Mouse (Mus musculus): Measurements from ENCODE around the gene Cap1. TPM values are rescaled to one million over a fixed set of nuclear protein-coding genes. Genes with fewer than 3 reads are reported as not detected.

Cap1 gene
- total RNA-seq, 2 experiments from 2014 or later: 17.5 to 19.8 TPM

DNA sequence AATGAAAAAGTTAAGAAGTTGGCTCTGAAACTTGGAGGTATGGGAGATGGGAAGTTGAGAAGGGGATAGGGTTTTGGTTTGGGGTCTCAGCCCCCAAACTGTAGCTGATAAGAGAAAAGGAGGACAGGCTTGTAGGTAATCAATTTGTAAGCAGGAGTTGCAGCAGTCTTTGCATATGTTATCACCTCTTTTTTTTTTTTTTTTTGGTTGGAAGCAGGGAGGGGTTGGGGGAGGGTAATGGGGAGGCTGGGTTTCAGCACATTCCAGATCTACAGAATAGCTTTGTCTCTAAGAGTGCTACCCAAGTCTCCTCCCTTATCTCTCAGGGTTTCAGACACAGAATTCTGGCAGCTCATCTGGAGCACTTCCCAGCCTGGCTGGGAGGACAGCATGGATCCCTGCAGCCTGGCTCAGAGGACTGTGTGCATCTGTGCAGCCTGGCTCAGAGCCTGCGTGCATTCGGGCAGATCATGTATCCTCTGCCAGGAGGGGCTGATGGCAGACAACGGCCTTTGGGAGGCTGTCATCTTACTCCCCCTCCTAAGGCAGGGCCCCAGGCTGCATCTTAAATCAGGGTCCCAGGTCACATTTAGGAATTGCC is 5.1 kb upstream of the Cap1 start:
- peak; percentile 57 to 75 for DNase-seq
- intact Hi-C loops (cut with DNase I): no loop called here

DNA sequence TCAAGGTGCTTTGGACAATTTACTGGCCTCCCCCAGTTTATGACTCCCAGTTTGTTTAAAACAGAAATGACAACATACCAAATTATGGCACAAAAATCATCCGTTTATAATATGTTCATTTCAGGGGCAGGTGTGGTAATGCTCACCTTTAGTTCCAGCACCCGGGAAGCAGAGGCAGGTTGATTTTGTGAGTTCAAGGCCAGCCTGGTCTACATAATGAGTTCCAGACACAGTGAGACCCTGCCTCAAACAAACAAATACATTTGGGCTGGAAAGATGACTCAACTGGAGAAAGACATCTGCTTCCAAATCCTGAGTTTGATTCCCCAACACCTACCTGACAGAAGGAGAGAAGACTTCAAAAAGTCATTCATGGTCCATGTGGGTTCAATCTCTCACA is 1.5 kb upstream of the Cap1 start:
- intact Hi-C loops (cut with DNase I): no loop called here
- DNase-seq: no peak

DNA sequence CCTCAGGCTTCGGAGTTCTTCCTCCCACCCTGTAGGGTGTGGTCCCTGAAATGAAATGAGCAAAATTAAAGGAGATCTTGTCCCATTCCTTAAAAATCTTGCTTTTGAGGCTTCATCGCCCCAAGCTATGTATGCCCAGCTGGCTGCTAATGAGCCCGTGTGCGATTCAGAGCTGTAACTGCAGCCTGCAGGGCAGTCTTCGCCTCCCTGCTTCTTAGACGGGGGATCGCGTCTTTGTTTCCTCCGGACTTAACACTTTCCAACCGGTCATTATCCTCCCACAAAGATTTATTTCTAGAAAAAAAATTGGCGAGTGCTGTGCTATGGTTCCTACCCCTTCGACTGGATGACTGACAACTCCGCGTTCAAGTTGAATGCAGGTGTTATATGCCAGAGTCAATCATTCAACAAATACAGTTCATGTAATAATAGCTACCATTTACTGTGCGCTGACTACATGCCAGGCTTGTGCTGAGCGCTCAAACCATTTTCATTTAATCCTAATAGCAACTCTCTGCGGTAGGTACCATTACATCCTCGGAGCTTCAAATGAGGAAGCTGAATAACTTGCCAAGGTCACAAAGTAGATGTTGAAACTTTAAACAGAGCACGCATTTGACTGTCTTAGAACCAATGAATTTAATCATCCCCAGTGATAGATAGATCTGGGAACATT is 861 bp upstream of the Cap1 start:
- intact Hi-C loops (cut with DNase I): no loop called here
- DNase-seq: no peak

DNA sequence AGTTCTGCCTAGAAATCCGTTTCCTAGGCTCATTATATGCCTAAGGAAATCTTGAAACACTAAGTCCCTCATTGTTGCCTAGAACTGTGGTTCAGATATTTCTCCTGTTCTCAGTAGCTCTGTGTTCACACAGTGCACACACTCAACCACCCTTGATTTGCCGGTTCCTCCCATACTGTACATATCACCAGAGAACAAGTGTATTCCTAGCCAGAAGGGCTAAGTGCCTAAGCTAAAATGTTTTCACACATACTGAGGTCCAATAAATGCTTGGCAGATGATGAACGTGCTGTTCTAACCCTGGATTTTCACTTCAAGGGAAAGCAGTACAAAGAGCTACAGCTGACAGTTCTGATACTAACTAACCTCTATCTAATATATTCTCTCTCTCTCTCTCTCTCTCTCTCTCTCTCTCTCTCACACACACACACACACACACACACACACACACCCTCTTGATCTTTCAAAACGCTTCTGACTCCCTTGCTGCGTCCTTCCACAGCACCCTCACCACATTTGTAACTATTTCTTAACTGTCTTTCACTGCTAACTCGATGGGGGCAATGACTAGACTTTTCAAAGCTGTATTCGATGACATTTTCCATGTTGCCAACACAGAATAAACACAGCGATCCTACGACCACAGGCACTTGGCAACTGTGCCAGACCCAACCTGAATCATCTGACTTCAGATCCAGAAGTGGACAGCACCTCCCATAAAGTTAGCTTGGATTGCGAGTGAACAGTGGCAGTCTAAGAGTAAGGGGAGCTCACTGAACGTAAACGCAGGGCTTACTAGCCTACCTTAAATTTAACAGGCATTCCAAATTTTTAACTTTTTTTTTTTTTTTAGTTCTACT is 1.1 kb downstream of the Cap1 start:
- intact Hi-C loops (cut with DNase I): no loop called here
- no peak for DNase-seq

DNA sequence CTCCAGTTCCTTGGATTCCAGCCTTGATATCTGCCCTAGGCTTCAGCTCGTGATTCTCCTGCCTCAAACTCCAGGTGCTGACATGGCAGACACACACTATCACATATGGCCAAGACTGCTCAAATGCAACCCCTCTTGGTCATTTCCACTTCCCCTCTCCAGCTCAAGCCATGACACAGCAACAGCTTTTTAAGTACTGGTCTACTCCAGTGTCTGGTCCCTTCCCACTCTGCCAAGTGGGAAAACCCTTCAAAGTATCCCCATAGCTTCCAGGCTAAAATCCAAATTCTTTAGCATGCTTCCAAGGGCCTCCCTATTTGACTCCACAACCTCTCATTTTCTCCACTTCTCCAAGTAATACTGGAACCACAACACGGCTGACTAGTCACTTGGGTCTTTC is 1.8 kb downstream of the Cap1 start:
- intact Hi-C loops (cut with DNase I): no loop called here
- no peak for DNase-seq

DNA sequence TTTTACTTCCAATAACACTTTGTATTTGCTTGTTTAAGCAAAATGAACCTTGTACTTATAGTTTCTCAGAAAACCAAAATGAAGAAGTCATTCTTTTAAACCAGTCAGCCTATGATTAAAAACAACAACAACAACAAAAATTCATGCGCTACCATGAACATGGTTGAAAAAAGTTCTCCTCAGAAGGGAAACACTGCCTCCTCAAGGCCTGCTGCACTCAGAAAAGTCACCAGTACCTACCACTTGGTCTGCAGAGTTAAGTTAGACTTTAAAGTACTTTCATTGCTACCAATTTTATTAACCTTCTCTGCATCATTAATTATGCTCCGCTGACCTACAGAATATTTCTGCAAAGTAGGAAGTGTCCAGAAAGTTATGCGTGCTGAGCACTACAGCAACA is 2.6 kb downstream of the Cap1 start:
- intact Hi-C loops (cut with DNase I): no loop called here
- no peak for DNase-seq

DNA sequence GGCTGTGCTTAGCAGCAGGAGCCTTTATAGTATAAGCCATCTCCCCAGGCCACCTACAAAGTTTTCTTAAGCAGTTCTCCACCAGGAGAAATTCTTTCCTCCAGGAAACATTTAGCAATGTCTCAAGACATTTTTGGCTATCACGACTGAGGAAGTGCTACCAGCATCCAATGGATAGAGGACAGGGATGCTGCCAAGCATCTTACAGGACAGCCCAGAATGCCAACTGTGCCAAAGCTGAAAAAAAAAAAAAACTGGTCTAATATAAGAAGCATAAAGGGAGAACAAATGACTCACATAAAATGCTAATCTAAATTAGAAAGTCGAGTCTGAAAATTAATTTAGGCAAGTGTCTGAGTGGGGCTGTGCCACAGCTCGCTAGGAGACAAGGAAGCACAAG is 3.3 kb downstream of the Cap1 start:
- intact Hi-C loops (cut with DNase I): no loop called here
- DNase-seq: no peak

DNA sequence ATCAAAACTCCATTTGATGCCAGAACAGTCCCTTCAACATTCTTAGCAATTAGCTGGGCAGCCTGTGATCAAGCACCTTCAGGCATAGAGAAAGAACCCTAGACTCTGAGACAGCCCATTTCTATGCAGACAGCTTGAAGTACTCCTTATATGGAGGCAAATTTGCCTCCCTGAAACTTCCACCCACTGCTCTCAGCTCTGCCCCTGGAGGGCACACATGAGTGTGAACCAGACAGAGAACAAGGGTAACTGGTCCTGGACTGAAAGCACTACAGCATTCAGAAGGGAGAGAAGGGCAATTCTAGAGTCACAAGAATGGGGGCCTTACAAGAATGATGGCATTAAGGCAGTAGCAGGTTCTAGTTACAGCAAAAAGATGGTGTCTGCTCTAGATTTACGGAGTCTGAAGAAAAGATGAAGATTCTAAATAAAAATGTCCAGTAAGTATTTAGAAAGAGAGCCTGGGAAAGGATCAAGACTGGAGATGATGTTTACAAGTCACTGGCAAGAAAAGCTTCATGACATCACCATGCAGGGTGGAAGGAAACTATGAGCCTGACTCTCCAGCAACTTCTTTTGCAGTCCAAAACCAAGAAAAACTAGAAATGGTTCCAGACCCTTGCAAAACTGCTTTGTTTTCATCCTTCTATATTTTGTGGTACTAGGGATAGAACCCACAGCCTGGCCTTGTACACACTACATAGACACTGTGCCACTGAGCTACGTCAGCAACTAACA is 7.4 kb downstream of the Cap1 start:
- intact Hi-C loops (cut with DNase I): no loop called here
- DNase-seq: no peak

DNA sequence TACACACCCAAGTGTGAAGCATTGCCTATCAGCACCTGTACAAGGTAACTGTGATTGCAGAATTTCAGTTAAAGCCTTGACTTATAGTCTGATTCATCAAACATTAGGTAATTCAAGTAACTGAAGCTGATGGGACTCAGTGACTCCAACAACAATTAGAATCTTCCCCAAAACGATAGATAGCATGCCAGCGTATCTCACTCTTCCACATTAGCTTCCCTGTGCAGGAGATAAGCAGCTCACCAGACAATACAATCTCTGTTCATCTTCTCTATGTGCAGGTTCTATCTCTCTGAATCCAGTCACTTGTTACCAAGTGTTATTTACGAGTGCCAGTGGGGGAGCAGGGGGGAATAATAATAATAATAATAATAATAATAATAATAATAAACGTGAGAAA is 12.3 kb downstream of the Cap1 start:
- DNase-seq: no peak
- intact Hi-C loops (cut with DNase I): no loop called here

DNA sequence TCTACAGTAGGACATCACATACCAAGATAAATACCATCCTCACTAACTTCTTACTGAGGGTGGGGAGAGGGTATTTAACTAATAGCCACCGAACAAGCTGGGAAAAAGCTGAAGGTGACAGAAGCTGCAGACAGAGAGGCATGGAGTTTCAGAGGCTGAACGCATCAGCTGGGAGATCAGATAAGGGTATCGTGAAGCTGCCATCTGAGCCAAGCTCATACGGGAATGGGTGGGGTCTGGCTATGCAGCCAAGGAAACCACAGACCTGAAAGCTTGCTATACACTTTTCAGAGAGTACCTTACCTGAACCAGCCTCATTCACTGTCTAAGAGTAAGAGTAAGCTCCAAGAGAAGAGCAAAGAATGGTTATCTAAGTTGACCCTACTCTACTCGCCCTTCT is 12.9 kb downstream of the Cap1 start:
- intact Hi-C loops (cut with DNase I): no loop called here
- DNase-seq: no peak

DNA sequence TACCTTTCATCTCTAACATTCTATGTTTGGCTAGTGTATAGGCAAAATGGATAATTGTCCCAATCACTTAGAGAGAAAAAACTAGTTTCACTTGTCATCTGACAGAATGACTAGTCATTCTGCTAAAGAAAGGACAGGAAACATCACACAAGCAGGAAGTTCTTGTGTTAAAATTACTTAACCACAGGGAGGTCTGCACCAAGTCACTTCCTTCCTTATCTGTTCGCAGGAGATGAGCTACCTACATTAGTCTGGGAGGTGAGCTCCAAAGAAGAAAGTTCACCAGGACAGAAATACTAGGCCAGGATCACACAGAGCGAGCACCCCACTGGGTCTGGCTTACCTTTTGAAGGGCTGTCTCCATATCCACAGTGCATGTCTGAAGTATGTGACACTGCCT is 13.9 kb downstream of the Cap1 start:
- DNase-seq: no peak
- intact Hi-C loops (cut with DNase I): no loop called here

DNA sequence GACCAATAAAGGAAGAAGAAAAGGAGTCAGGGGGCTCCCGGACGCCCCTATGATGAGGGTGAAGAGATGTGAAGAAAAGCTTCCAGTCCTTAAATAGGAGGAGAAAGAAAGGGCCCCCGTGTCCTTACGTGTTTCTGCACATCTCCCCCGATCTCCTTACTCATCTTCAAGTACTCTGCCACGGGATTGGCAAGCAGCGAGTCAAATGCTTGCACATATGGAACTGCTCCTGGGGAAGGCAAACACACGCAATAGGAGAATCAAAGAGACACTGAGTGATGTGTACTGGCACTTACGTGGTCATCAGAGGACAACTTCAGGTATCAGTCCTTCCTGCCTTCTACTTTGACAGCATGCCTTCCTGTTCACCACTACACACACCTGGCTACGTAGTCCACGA is 14.6 kb downstream of the Cap1 start:
- no peak for DNase-seq
- intact Hi-C loops (cut with DNase I): no loop called here

DNA sequence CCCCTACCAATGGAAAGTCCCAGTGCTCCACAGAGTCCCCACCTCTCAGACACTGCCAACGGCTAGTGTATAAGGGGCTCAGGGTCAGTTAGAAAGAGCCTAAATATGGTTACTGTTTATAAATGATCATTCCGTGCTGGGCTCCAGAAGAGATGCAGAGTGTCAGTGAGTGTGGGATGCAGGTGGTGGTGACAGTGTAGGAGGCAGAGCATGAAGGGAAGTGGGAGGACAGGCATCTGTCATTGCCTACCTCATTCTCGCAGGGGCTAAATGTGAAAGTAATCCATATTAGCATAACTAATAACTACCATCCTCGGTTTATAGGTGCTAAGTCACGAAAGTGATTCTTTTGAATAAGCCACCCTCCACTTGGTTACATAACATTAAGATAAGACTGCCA is 15.1 kb downstream of the Cap1 start:
- intact Hi-C loops (cut with DNase I): no loop called here

DNA sequence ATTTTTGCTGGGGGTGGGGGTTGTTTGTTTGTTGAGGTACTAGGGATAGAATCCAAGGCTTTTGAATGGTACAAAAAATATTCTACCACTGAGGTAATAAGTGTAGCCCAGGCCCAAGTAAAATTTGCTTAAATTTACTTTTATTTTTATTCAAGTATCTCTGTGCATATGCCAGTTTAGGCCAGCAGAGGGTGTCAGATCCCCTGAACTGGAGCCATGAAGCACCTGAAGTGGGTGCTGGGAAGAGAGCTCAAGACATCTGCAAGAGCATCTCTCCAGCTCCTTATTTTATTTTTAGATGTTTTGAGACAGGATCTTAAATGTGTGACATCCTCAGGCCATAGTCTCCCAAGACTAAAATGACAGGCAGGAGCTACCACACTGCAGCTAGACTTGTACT is 15.8 kb downstream of the Cap1 start:
- intact Hi-C loops (cut with DNase I): no loop called here
- DNase-seq: no peak

More for the DNA sequence above, 15.1 kb downstream of the Cap1 start:
- no peak for DNase-seq

DNA sequence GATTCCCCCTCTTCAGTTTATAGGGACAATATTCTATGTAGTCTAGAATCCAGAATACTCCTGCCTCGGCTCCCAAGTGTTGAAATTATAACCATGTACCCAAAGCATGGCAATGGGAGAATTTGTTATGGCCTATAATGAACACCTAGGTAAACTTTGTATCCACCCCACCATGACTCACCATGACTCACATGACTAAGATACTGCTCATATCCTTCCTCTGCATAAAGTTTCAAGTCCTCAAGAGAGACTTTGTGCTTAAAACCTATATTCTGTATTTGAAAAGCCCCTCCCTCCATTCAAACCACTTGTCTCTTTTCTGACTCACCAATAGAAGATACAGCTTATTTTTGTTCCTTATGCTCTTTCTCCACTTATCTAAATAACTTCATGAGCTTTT is 17.8 kb downstream of the Cap1 start:
- DNase-seq: no peak
- intact Hi-C loops (cut with DNase I): no loop called here

DNA sequence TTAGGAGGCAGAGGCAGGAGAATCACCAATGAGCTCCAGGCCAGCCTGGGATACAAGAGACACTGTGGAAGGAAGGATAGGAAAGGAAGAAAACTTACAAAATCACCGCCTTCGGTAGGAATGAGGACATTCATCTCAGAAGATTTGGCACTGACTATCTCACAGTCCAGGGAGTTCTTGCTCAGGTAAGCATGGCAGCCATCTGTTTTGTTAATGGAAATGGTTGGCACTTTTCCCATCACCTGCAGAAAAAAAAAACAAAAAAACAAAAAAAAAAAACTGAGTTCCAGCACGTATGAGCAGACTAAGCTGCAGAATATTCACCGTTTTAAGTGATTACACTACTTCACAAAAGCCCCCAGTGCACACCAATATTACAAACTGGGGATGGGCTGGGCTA is 24.0 kb downstream of the Cap1 start:
- DNase-seq: no peak
- intact Hi-C loops (cut with DNase I): no loop called here

DNA sequence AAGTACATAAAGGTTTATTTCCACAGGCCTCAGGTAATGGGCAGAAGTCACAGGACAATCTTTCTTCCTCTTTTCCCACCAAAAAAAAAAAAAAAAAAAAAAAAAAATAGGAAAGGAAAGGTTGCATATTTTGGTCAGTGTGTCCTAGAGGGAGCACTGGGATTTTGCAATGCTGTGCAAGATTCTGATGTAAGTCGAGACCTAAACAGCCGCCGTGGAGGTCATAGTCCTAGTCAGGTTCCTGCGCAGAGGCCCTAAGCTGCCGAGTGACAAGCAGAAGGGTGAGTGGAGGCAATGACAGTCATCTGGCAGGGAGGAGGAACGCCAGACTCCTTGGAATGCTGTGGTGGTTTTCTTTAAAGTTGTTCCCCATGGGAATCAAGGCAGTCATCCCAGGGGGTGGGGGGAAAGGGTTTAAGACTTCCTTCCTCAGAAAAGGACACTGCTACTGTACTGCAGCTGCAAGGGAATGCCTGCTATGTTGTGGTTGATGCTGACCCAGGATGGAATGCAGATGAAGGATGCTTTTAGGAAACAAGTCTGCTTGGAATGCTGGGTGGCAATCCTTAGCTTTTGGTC is 26.7 kb downstream of the Cap1 start:
- intact Hi-C loops (cut with DNase I): no loop called here
- no peak for DNase-seq

DNA sequence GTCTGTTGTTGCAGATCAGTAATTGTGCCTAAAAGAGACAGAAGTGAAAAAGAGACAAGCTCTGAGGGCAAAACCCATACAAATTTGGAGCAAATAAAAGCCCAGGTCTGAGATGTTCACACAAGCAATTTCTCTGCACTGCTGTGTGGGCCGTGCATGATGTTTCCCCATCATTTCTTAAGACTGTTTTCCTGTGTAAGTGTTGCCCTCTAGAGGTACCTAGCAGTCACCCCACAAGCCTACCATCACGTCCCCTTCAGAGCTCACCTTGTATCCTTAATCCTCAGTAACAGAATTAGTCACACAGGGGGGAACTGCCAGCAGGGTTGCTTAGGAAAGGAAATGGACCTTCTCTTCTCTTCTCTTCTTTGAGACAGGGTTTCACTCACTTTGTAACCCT is 27.9 kb downstream of the Cap1 start:
- DNase-seq: no peak
- intact Hi-C loops (cut with DNase I): no loop called here

DNA sequence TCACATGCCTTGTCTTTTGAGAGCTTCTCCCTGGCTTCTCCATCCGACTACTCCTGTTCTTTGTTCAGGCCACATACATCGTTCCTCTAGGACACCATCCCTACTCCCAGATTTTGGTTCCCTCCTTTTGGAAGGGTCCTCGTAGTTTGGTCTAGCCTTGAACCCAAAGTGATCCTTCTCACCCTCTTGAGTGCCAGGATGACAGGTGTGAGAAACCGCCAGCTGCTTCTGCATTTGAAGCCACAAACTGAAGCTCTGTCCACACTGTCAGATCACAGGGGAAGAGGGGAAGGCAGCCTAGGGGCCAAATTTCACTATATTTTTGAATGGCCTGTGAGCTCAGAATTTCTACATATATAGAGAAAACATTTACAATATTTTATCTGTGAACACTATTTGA is 31.1 kb downstream of the Cap1 start:
- no peak for DNase-seq
- intact Hi-C loops (cut with DNase I): no loop called here

DNA sequence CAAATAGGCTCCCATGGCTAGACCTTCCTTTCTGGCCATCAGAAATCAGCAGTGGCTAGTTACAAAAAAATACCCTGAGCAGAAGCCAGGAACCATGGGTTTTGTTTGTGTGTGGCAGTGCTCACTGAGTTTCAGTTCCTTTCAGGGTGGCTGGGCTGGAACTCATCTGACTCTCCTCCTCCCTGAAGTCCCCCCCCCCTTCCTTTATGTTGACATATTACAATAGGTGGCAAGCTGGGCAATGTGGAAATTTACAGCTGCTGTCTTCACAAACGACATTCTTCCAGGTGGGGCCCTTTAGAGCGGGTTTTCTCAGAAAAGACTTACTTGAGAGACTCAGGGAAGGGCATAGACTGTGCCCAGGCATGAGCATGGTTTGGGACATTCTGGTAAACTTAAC is 32.2 kb downstream of the Cap1 start:
- no peak for DNase-seq
- intact Hi-C loops (cut with DNase I): no loop called here

DNA sequence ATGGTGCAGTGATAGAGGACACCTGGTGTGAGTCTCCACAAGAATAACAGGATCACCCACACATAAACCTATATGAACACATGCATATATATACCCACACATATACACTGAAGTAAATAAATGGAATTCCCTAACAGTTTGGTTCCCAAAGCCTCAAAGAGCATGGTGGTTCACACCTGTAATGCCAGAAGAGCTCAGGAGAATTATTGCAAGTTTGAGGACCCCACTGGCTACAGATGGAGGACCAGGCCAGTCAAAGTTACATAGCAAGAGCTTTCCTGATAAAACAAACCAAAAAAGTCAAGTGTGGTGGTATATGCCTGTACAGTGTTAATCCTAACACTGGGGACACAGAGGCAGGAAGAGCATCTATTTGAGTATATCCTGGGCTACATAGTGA is 34.3 kb downstream of the Cap1 start:
- no peak for DNase-seq
- intact Hi-C loops (cut with DNase I): no loop called here

Measured in gastrocnemius, postnatal 36 days (tissue).